Mouse (Mus musculus) spleen, adult 2 months (tissue): Measurements from ENCODE around the gene Fubp1. TPM values are rescaled to one million over a fixed set of nuclear protein-coding genes. Genes with fewer than 3 reads are reported as not detected.

ENCODE experiments used
- DNase-seq, 2 experiments: peaks; one replicate each; pipeline versions ENCODE4 v3.0.0 to v3.0.0-alpha.2; 2012 to 2021; ENCODE audit warnings: low spot score in 2 of 2, low read depth in 1 of 2
- H3K27ac ChIP-seq: fragments of 200-500 bp; 2 replicates; pipeline ENCODE4 v1.5.1; 2012; ENCODE audit warnings: low read length, inconsistent platforms; ENCODE audit not compliant: insufficient read depth
- H3K27me3 ChIP-seq: fragments of 200-500 bp; 2 replicates; pipeline ENCODE4 v1.6.1; 2012; ENCODE audit warnings: mild to moderate bottlenecking, moderate library complexity, low read length, inconsistent platforms; ENCODE audit not compliant: control insufficient read depth, insufficient read depth
- H3K36me3 ChIP-seq: fragments of 200-500 bp; 2 replicates; pipeline ENCODE4 v1.6.1; 2012; ENCODE audit warnings: mild to moderate bottlenecking, low read length, inconsistent platforms; ENCODE audit not compliant: control insufficient read depth, insufficient read depth
- H3K4me1 ChIP-seq: fragments of 200-500 bp; 2 replicates; pipeline ENCODE4 v1.6.1; 2011; ENCODE audit warnings: inconsistent platforms; ENCODE audit not compliant: control insufficient read depth, insufficient read depth, insufficient read length
- H3K4me3 ChIP-seq: fragments of 200-500 bp; 2 replicates; pipeline ENCODE4 v1.5.1; 2011; ENCODE audit warnings: mild to moderate bottlenecking, inconsistent platforms; ENCODE audit not compliant: insufficient read depth, insufficient read length; ENCODE audit errors: extremely low read depth
- CTCF ChIP-seq: fragments of 200-500 bp; IDR thresholded peaks from 2 replicates; pipeline ENCODE4 v1.5.1; 2011; ENCODE audit warnings: mild to moderate bottlenecking, inconsistent platforms; ENCODE audit not compliant: insufficient read depth, insufficient read length, insufficient replicate concordance; ENCODE audit errors: extremely low read depth
- POLR2A ChIP-seq: fragments of 200-500 bp; IDR thresholded peaks from 2 replicates; pipeline ENCODE4 v1.6.1; 2011; ENCODE audit warnings: low read depth, low read length, inconsistent platforms
- WGBS: fragments of 180-500 bp; shearing (Covaris S2); methylation state at CpG from one replicate; pipeline ENCODE4 v1.1.7; 2018; 5-methylcytosine and 5-hydroxymethylcytosine counted together
- polyA plus RNA-seq: library from polyadenylated mRNA; depleted of rRNA; stranded (reverse); fragments of >200 nt; gene quantifications from 2 replicates; pipeline ENCODE4 v1.2.3, GENCODE M21; 2012

Gene Fubp1
- polyA plus RNA-seq, 1 experiment: 59.1 TPM

DNA sequence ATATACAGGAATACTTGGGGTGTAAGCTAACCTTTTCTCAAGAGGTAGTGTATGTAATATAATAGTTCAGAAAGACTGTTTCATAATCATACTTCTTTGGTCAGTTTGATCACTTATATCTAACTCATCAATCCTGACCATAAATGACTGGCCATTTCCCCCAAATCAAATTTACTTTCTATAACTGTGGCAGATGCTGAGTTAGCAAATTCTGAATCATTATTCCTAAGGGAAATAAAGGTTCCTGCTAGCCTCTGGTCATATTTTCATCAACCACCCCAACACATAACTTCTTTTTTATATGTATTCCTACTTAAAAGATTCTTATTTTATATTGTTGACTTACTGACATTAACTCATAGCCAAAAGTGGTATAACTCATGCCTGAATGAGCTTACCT lies 7.3 kb upstream of the Fubp1 start:
- no peaks in the 10 kb centered on the region for H3K4me1 ChIP-seq
- no peak overlapping the region for H3K4me3 ChIP-seq
- no peaks in the 10 kb centered on the region for H3K27me3 ChIP-seq
- no peak for TF ChIP-seq POLR2A
- no peak for TF ChIP-seq CTCF
- no peak for DNase-seq
- H3K27ac ChIP-seq: no peak overlapping the region
- H3K36me3 ChIP-seq: no peaks in the 10 kb centered on the region

DNA sequence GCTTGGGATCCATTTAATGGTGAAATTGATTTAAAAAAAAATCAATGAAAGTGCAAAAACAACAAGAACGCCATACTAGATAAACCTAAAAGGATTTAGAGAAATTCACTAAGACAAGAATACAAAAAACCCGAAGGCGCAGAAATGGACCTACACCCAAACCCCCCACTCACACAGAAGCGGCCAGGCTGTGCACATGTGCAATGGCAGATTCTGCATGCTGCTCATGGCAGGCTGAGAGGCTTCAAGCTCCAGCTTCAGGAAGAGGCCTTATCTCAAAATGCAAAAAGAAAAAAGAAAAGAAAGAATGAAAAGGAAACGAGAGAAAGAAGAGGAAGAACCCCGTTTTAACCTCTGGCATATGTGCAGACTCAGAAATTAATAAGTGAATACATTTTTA lies 6.8 kb upstream of the Fubp1 start:
- Histone ChIP-seq H3K36me3 (no peaks in the 10 kb centered on the region), H3K4me1 (no peaks in the 10 kb centered on the region), H3K27me3 (no peaks in the 10 kb centered on the region), H3K4me3 (no peak overlapping the region), H3K27ac (no peak overlapping the region)
- DNase-seq: no peak
- WGBS: 83% methylated on average over 6 of the region's 6 CpGs
- no peak for TF ChIP-seq CTCF

DNA sequence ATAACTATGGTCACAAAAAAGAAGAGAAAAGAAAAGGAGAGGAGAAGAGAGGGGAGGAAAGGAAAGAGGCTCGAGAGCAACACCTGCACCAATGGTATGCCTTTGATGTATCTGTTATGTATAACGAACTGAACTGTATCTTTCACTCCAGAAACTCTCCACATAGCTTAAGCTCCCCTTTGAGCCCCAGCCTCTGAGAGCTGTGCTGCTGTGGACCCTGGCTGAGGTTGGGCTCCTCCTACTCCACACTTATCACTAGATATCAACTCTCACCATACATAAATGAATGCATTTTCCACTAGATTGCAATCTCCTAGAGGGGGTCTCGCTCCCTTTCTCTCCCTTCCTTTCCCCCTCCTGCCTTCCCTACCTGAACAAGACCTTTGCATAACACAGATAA lies 6.2 kb upstream of the Fubp1 start:
- Histone ChIP-seq H3K27me3 (no peaks in the 10 kb centered on the region), H3K36me3 (no peaks in the 10 kb centered on the region), H3K4me3 (no peak overlapping the region), H3K27ac (no peak overlapping the region), H3K4me1 (no peaks in the 10 kb centered on the region)
- 75% methylated on average over 3 of the region's 3 CpGs for WGBS
- no peak for DNase-seq
- TF ChIP-seq CTCF: no peak
- no peak for TF ChIP-seq POLR2A

DNA sequence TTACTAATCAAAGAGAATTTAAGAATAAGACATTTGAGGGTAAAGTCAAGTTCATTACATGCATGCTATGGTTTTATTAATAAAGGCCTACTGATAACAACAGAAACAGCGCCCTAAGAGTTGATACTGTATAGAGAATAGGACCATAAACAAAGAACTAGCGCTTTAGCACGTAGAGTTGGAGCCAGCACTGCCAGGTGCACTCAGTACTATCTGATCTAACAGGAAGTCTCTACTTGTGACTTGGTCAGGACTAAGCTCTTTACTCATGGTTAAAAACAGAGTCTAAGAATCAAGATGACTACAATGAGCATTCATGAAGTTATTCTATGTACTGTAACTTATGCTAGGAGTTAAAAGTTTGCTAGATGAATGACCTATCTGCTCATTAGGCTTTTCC lies 5.6 kb upstream of the Fubp1 start:
- Histone ChIP-seq H3K27me3 (no peaks in the 10 kb centered on the region), H3K4me3 (no peak overlapping the region), H3K36me3 (no peaks in the 10 kb centered on the region), H3K4me1 (peaks cover 2% of the 10 kb centered on the region; the same call in 1 of the 2 replicates), H3K27ac (no peak overlapping the region)
- TF ChIP-seq POLR2A: no peak
- no peak for TF ChIP-seq CTCF
- WGBS: 69% methylated on average over 3 of the region's 3 CpGs
- DNase-seq: no peak

DNA sequence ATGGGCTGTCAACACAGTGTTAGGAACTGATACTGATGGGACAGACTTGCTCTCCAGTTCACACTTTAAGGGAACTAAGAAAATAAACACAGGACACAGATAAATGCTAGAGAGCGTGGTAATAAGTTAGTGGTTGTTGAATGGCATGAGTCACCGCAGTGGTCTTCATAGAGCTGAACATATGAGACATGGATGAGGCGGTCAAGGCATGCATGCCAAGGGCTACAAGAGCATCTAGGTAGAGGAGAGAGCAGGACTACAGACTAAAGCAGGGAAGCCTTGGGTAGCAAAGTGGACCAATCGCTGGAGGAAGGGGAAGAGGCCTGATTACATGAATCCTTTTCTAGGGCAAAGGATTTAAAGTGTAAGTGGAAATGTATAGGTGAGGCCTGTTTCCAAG lies 3.1 kb upstream of the Fubp1 start:
- Histone ChIP-seq H3K27ac (no peak overlapping the region), H3K4me3 (no peak overlapping the region), H3K36me3 (no peaks in the 10 kb centered on the region), H3K4me1 (peaks cover 5% of the 10 kb centered on the region), H3K27me3 (no peaks in the 10 kb centered on the region)
- no peak for DNase-seq
- WGBS: 96% methylated on average over 4 of the region's 4 CpGs
- TF ChIP-seq CTCF (no peak), POLR2A (no peak)

DNA sequence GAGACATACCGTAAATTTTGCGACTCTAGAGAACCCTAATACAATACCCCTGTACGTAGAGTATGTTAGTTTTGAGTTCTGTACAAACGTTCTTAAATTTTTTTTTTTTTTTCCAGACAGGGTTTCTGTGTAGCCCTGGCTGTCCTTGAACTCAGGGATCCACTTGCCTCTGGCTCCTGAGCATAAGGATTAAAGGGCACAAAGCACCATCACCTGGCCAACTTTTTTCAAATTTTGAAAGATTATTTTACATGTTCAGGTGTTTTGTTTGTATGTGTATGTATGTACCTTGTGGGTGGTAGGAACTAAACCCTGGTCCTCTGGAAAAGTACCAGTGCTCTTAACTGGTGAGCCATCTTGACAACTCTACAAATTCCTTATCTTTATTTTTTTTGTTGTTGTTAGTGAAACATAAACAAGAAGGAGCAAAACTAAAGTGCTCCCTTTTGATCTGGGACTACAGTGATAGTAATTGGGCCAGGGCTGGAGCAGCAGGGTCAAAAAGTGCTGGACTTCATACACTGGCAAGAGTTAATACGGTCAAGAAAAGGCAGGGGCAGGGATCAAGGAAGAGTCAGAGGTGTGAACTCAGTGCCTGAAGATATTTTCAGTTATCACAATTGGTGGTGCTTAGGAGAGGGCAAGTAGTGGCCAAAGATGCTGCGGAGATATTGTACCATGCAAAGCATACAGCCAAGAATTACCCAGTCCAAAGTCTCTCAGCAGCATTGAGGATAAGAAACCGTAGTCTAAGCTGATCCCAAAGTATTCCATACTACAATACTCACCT lies 1.9 kb upstream of the Fubp1 start:
- no peak overlapping the region for H3K27ac ChIP-seq
- peaks cover 9% of the 10 kb centered on the region for H3K4me1 ChIP-seq
- no peaks in the 10 kb centered on the region for H3K27me3 ChIP-seq
- 97% methylated on average over 7 of the region's 7 CpGs for WGBS
- no peak overlapping the region for H3K4me3 ChIP-seq
- TF ChIP-seq CTCF: no peak
- no peak for TF ChIP-seq POLR2A
- no peaks in the 10 kb centered on the region for H3K36me3 ChIP-seq
- no peak for DNase-seq

DNA sequence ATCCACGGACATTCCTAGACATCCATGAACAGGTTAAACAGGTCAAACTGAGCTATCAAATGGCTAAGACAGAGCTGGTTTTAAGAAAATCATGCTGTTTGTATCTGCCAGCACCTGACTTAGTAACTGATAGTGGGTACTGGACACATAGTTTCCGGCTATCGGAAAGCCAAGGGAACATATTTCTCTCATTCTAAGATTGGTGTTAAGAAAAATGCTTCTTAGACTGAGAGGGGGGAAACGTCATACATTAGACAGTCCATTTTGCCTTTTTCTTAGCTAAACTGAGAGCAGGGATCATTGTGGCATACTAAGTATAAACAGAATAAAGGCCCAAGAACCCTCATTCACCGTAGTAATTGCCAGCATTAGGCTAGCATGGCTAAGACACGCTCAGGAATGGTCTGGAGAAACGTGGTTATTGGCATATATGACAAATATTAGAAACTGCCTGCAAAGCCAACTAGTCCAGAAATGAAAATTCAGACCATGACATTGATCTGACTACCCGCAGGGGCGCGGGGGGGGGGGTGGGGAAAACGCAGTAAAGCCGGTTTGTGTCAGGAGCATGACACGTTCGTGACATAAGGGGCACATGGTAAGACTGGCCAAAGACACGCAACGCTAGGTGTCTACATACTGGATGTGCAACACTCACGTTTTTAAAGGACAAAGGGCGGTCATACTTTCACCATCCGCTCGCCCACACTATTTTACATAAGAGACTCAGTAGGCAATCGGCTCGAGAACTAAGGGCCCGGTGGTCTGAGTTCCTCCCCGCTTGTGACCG lies 850 bp upstream of the Fubp1 start:
- Histone ChIP-seq H3K36me3 (no peaks in the 10 kb centered on the region), H3K4me1 (peaks cover 9% of the 10 kb centered on the region), H3K27me3 (no peaks in the 10 kb centered on the region), H3K4me3 (peak overlapping the region; percentile 75), H3K27ac (peak overlapping the region; percentile 97)
- 4% methylated on average over 25 of the region's 25 CpGs for WGBS
- TF ChIP-seq CTCF (no peak), POLR2A (no peak)
- peak in 1 of 2 experiments; percentile 49 for DNase-seq
